Mouse (Mus musculus) embryonic facial prominence, embryonic 15.5 days (tissue): ENCODE results near the gene Pkdcc. TPM values are rescaled to one million over a fixed set of nuclear protein-coding genes. Genes with fewer than 3 reads are reported as not detected.

ENCODE experiments used
- ATAC-seq: fragments of 200-750 bp; cut with Nextera tagmentation; 2 replicates; pipeline ENCODE4 v1.8.0; 2017; ENCODE audit warnings: low read depth, moderate TSS enrichment; ENCODE audit not compliant: insufficient number of reproducible peaks, low FRiP score, low TSS enrichment
- H3K27ac ChIP-seq: fragments of 300-500 bp; sonication (generic); replicated peaks from 2 replicates; pipeline ENCODE4 v1.5.1; 2015; ENCODE audit warnings: mild to moderate bottlenecking, inconsistent platforms
- H3K27me3 ChIP-seq: fragments of 300-500 bp; sonication (generic); 2 replicates; pipeline ENCODE4 v1.6.1; 2015; ENCODE audit warnings: inconsistent platforms
- H3K36me3 ChIP-seq: fragments of 300-500 bp; sonication (generic); 2 replicates; pipeline ENCODE4 v1.6.1; 2015; ENCODE audit warnings: mild to moderate bottlenecking, inconsistent platforms
- H3K4me1 ChIP-seq: fragments of 300-500 bp; sonication (generic); 2 replicates; pipeline ENCODE4 v1.6.1; 2015; ENCODE audit warnings: inconsistent platforms
- H3K4me2 ChIP-seq: fragments of 300-500 bp; sonication (generic); replicated peaks from 2 replicates; pipeline ENCODE4 v1.6.1; 2015; ENCODE audit warnings: mild to moderate bottlenecking, inconsistent platforms
- H3K4me3 ChIP-seq: fragments of 300-500 bp; sonication (generic); replicated peaks from 2 replicates; pipeline ENCODE4 v1.5.1; 2015; ENCODE audit warnings: mild to moderate bottlenecking, inconsistent platforms
- H3K9ac ChIP-seq: fragments of 300-500 bp; sonication (generic); 2 replicates; pipeline ENCODE4 v1.6.1; 2015; ENCODE audit warnings: inconsistent platforms
- H3K9me3 ChIP-seq: fragments of 300-500 bp; sonication (generic); replicated peaks from 2 replicates; pipeline ENCODE4 v1.6.1; 2016; ENCODE audit warnings: inconsistent platforms
- WGBS: fragments of 180-500 bp; shearing (Covaris S2); methylation state at CpG from one replicate; pipeline ENCODE4 v1.1.7; 2015; 5-methylcytosine and 5-hydroxymethylcytosine counted together
- polyA plus RNA-seq: library from polyadenylated mRNA; unstranded; fragments of >200 nt; fragmentation: Nextera tagmentation; extraction: Ambion mirVana; gene quantifications from 2 replicates; pipeline ENCODE4 v1.2.1, GENCODE M21; 2015

Pkdcc gene
- polyA plus RNA-seq, 1 experiment from 2014 or later: 10.3 TPM

DNA sequence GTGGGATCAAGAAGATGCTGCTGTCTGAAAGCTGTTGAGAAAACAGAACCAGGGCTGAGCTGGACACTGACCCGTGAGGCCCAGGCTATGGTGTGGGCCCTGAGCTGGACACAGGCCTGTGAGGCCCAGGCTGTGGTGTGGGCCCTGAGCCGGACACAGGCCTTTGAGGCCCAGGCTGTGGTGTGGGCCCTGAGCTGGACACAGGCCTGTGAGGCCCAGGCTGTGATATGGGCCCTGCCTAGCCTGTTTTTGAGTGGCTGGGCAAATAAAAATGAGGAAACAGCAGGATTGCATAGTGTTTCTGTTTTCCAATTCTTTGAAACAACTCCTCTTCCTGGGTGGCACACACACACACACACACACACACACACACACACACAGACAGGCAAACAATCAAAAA is 2.7 kb upstream of the Pkdcc start:
- H3K4me1 ChIP-seq: peaks cover 29% of the 10 kb centered on the region
- WGBS: 87% methylated on average over 2 of the region's 2 CpGs
- H3K36me3 ChIP-seq: no peaks in the 10 kb centered on the region
- H3K27me3 ChIP-seq: peaks cover 38% of the 10 kb centered on the region
- no peaks in the 10 kb centered on the region for H3K9me3 ChIP-seq
- H3K4me3 ChIP-seq: no peak overlapping the region
- H3K27ac ChIP-seq: no peak overlapping the region
- ATAC-seq: no peak
- no peak overlapping the region for H3K4me2 ChIP-seq
- no peak overlapping the region for H3K9ac ChIP-seq

- Histone ChIP-seq H3K4me2 (peak overlapping the region; percentile 92), H3K27me3 (peaks cover 47% of the 10 kb centered on the region), H3K27ac (no peak overlapping the region), H3K36me3 (no peaks in the 10 kb centered on the region), H3K4me1 (peaks cover 34% of the 10 kb centered on the region), H3K4me3 (peak overlapping the region; percentile 69; the same call in 1 of the 2 replicates), H3K9ac (no peak overlapping the region), H3K9me3 (no peaks in the 10 kb centered on the region)
- WGBS: 42% methylated on average over 9 of the region's 9 CpGs
- no peak for ATAC-seq
These were observed 1.7 kb upstream of the Pkdcc start for GRCm38 (mm10) chr17:83213228-83213915.

- Histone ChIP-seq H3K27me3 (peaks cover 51% of the 10 kb centered on the region), H3K27ac (no peak overlapping the region), H3K4me1 (peaks cover 34% of the 10 kb centered on the region), H3K36me3 (no peaks in the 10 kb centered on the region), H3K9ac (peak overlapping the region; percentile 33; the same call in 1 of the 2 replicates), H3K4me2 (peak overlapping the region; percentile 92), H3K9me3 (no peaks in the 10 kb centered on the region), H3K4me3 (peak overlapping the region; percentile 69)
- 2% methylated on average over 16 of the region's 16 CpGs for WGBS
- ATAC-seq: no peak
These were observed 915 bp upstream of the Pkdcc start for GRCm38 (mm10) chr17:83214161-83214592.

DNA sequence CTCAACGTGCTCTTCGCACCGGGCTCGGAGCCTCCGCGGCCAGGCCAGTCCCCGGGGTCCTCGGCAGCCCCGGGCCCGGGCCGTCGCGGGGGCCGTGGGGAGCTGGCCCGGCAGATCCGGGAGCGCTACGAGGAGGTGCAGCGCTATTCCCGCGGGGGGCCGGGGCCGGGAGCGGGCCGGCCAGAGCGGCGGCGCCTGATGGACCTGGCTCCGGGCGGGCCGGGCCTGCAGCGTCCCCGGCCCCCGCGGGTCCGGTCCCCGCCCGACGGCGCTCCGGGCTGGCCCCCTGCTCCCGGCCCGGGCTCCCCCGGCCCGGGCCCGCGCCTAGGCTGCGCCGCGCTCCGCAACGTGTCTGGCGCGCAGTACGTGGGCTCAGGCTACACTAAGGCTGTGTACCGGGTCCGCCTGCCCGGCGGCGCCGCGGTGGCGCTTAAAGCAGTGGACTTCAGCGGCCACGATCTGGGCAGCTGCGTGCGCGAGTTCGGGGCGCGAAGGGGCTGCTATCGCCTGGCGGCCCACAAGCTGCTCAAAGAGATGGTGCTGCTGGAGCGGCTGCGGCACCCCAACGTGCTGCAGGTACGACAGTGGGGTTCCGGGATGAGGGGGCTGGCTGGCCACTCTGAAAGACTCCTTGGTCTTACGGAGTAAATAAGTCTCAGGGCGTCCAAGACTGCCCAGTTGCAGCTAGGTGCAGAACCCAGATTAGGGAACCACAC is 595 bp downstream of the Pkdcc start:
- peak; percentile 22; the same call in 1 of the 2 replicates for ATAC-seq
- Histone ChIP-seq H3K4me1 (peaks cover 34% of the 10 kb centered on the region), H3K27me3 (peaks cover 49% of the 10 kb centered on the region)

DNA sequence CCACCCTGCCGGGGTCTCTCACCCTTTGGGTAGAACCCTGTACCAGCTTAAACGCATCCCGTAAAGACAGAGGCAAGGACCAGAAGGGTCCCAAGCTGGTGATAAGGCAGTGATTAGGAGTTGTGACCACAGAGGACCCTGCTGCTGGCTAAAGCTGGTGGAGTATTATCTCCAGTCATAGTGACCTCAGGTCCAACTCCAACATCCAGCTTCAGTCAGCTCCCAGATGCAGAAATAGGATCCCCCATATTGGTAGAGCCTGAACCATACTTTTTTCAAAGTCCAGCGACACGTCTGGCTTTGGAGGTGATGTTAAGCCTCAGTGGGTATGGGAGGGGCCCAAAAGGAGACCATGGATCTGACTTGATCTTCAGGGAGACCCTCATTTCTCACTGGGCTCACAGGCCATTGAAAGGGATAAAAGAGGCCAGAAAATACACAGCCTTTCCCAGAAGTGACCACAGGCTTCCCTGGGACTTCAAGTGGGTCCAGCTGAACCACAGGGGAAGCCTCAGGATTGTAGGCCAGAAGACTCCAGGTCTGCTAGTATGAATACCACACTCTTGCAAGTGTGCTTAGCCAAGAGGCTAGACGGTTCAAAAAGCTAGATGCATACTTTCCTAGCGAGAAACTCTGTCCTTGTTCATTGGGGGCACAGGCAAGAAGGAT is 1.3 kb downstream of the Pkdcc start:
- peak overlapping the region; percentile 92 for H3K4me2 ChIP-seq
- WGBS: 33% methylated on average over 7 of the region's 7 CpGs
- H3K27ac ChIP-seq: no peak overlapping the region
- peak overlapping the region; percentile 69 for H3K4me3 ChIP-seq
- no peak for ATAC-seq
- H3K27me3 ChIP-seq: peaks cover 46% of the 10 kb centered on the region
- peaks cover 34% of the 10 kb centered on the region for H3K4me1 ChIP-seq
- H3K9me3 ChIP-seq: no peaks in the 10 kb centered on the region
- peak overlapping the region; percentile 55; the same call in 1 of the 2 replicates for H3K9ac ChIP-seq
- no peaks in the 10 kb centered on the region for H3K36me3 ChIP-seq

More for the DNA sequence above, 595 bp downstream of the Pkdcc start:
- Histone ChIP-seq H3K9ac (peak overlapping the region; percentile 55), H3K9me3 (no peaks in the 10 kb centered on the region), H3K4me2 (peak overlapping the region; percentile 92), H3K4me3 (peak overlapping the region; percentile 69), H3K27ac (0 out of 2 replicates have a peak overlapping the region, but pooled peaks have one; percentile 28), H3K36me3 (no peaks in the 10 kb centered on the region)
- WGBS: 1% methylated on average over 57 of the region's 80 CpGs

DNA sequence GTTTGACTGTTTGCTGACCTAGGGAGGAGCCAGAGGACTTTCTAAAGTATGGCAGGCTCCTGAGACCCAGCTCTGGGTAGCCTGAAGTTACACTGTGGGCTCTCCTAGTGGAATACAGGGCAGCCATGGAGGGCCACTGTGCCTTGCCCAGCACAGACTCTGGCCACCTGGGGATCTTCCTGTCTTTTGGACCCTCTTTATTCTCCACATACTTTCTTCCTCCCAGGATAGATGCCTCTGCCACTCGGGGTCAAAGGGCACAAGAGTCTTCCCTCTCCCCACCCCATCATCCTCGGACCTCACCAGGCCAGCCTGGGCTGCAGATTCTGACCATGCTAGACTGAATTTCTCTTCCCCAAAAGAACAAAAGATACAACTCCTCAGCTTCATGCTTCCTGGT is 3.1 kb downstream of the Pkdcc start:
- Histone ChIP-seq H3K9me3 (no peaks in the 10 kb centered on the region), H3K4me1 (peaks cover 33% of the 10 kb centered on the region), H3K36me3 (no peaks in the 10 kb centered on the region), H3K27me3 (peaks cover 40% of the 10 kb centered on the region), H3K9ac (no peak overlapping the region), H3K27ac (no peak overlapping the region), H3K4me3 (peak overlapping the region; percentile 69), H3K4me2 (peak overlapping the region; percentile 92)
- no peak for ATAC-seq
- WGBS: 15% methylated on average over 2 of the region's 2 CpGs

- Histone ChIP-seq H3K9me3 (no peaks in the 10 kb centered on the region), H3K9ac (no peak overlapping the region), H3K4me2 (no peak overlapping the region; the same call in 1 of the 2 replicates), H3K36me3 (no peaks in the 10 kb centered on the region), H3K4me1 (peaks cover 28% of the 10 kb centered on the region), H3K27me3 (peaks cover 35% of the 10 kb centered on the region), H3K27ac (no peak overlapping the region), H3K4me3 (no peak overlapping the region)
- ATAC-seq: no peak
- 74% methylated on average over 6 of the region's 6 CpGs for WGBS
These were observed 3.6 kb downstream of the Pkdcc start for GRCm38 (mm10) chr17:83218722-83219121.

GRCm38 (mm10) chr17:83219351-83220287 is 4.5 kb downstream of the Pkdcc start:
- H3K9me3 ChIP-seq: no peaks in the 10 kb centered on the region
- H3K36me3 ChIP-seq: peaks cover 6% of the 10 kb centered on the region; the same call in 1 of the 2 replicates
- WGBS: 79% methylated on average over 14 of the region's 14 CpGs
- no peak overlapping the region for H3K4me3 ChIP-seq
- H3K4me2 ChIP-seq: no peak overlapping the region
- no peak overlapping the region for H3K27ac ChIP-seq
- H3K27me3 ChIP-seq: peaks cover 40% of the 10 kb centered on the region
- ATAC-seq: no peak
- peaks cover 19% of the 10 kb centered on the region; the same call in 1 of the 2 replicates for H3K4me1 ChIP-seq
- no peak overlapping the region for H3K9ac ChIP-seq

DNA sequence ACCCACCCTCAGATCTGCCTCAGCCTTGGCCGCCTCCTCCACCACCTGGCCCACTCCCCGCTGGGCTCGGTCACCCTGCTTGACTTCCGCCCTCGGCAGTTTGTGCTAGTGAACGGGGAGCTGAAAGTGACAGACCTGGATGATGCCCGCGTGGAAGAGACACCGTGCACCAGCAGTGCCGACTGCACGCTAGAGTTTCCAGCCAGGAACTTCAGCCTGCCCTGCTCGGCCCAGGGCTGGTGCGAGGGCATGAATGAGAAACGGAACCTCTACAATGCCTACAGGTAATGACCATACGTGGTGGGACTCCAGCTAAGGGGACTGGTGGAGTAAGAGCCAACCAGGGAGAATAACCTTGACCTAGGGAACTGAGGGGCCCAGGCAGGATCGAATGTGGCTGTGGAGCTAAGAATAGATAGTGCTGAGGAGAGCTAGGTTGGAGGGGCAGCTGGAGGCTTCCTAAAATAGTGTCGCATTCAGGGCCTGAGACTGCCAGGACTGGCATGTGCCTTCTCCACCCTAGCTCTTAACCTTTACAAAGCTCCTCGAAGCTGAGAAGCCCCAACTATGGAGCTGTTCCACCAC is 6.0 kb downstream of the Pkdcc start:
- WGBS: 91% methylated on average over 18 of the region's 18 CpGs
- ATAC-seq: 0 out of 2 replicates have a peak, but pooled peaks have one; percentile 21
- no peak overlapping the region for H3K4me2 ChIP-seq
- no peaks in the 10 kb centered on the region for H3K9me3 ChIP-seq
- peaks cover 40% of the 10 kb centered on the region for H3K27me3 ChIP-seq
- peaks cover 6% of the 10 kb centered on the region; the same call in 1 of the 2 replicates for H3K36me3 ChIP-seq
- H3K4me1 ChIP-seq: 0 out of 2 replicates have a peak, but pooled peaks cover 12% of the 10 kb centered on the region
- no peak overlapping the region for H3K9ac ChIP-seq
- H3K4me3 ChIP-seq: no peak overlapping the region
- H3K27ac ChIP-seq: no peak overlapping the region
